Mouse (Mus musculus) NIH3T3 (cell line): ENCODE results near the gene Gm21992.

Experiments used
- DNase-seq: peaks from one replicate; pipeline ENCODE4 v3.0.0-alpha.2; 2012; ENCODE audit warnings: low read depth

The Gm21992 gene

GRCm38 (mm10) chr19:4811063-4811908 lies at the start of gene Gm21992, which contains the start of gene Rbm14:
Gm21992 (minus strand) TSS chr19:4811612.
Rbm14 (minus strand) TSS chr19:4811634.
- DNase-seq, result peak; percentile 100

- DNase-seq, result peak; percentile 30
These were observed 47.7 kb upstream of the Gm21992 start for GRCm38 (mm10) chr19:4859081-4859480.

GRCm38 (mm10) chr19:4855951-4856350 lies 44.5 kb upstream of the Gm21992 start:
- no peak for DNase-seq

- DNase-seq, result no peak
These were observed 44.0 kb upstream of the Gm21992 start for GRCm38 (mm10) chr19:4855470-4855820.

GRCm38 (mm10) chr19:4854552-4855469 lies 43.4 kb upstream of the Gm21992 start, which contains the start of gene Ctsf:
Ctsf (plus strand) TSS chr19:4855130.
- DNase-seq, result peak; percentile 12

GRCm38 (mm10) chr19:4850281-4850680 lies 38.9 kb upstream of the Gm21992 start:
- DNase-seq, result no peak

GRCm38 (mm10) chr19:4849800-4850199 lies 38.4 kb upstream of the Gm21992 start:
- DNase-seq, result no peak

GRCm38 (mm10) chr19:4847490-4847889 lies 36.1 kb upstream of the Gm21992 start:
- peak; percentile 74 for DNase-seq

GRCm38 (mm10) chr19:4845846-4846245 lies 34.4 kb upstream of the Gm21992 start:
- no peak for DNase-seq

- DNase-seq, result no peak
These were observed 31.2 kb upstream of the Gm21992 start for GRCm38 (mm10) chr19:4842611-4843010.

- DNase-seq, result no peak
These were observed 29.4 kb upstream of the Gm21992 start for GRCm38 (mm10) chr19:4840848-4841247.

- peak; percentile 99 for DNase-seq
These were observed 27.7 kb upstream of the Gm21992 start, which contains the start of the genes Ccs and Ccdc87 for GRCm38 (mm10) chr19:4839149-4839548. Ccs (minus strand) TSS chr19:4839332. Ccdc87 (plus strand) TSS chr19:4839366.

- peak; percentile 51 for DNase-seq
These were observed 27.2 kb upstream of the Gm21992 start for GRCm38 (mm10) chr19:4838526-4839140.

- DNase-seq, result no peak
These were observed 25.6 kb upstream of the Gm21992 start for GRCm38 (mm10) chr19:4837049-4837448.

- DNase-seq, result no peak
These were observed 24.7 kb upstream of the Gm21992 start for GRCm38 (mm10) chr19:4836096-4836495.

GRCm38 (mm10) chr19:4833977-4834376 lies 22.6 kb upstream of the Gm21992 start:
- no peak for DNase-seq

GRCm38 (mm10) chr19:4829156-4829555 lies 17.7 kb upstream of the Gm21992 start:
- no peak for DNase-seq

GRCm38 (mm10) chr19:4828444-4829114 lies 17.2 kb upstream of the Gm21992 start:
- DNase-seq, result no peak

- DNase-seq, result peak; percentile 56
These were observed 9.4 kb upstream of the Gm21992 start for GRCm38 (mm10) chr19:4820678-4821303.

- DNase-seq, result no peak
These were observed 5.9 kb upstream of the Gm21992 start for GRCm38 (mm10) chr19:4817182-4817835.
